ENCODE assay signal across 18 mouse cellular contexts in the genomic region with DNA sequence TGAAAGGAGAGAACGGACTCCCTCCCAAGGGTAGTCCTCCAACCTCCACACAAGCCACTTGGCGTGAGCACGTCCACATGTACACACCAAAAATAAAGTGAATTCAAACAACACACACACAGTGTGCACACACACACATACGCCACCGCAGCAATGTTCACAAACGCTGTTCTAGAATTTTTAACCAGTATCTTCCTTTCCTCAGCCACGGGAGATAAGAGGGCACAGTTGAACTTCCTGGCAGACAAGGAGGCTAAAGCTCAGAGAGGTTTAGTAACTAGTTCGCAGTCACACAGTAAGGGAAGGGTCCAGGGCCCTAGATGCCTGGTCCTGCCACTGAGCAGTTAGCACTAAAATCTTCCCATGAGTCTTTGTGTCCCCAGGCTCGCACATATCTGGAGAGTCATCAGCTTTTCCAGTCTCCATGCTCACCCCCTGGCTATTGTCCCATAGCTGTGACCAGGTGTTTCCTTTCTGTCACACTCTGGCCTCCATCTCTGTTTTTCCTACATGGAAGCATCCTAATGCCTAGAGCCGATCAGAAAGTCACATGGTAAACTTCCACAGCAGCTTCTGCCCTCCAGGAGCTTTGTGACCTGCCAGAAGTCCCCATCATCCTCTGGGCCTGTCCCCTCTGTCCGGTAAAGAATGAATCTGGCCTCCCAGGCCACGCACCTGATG. TPM values are rescaled to one million over a fixed set of nuclear protein-coding genes. Genes with fewer than 3 reads are reported as not detected.
A peak's percentile ranks its signal among the peaks of the same experiment; 100 is the strongest.
DNase-seq lines count a peak whose midpoint lies in the region; ATAC-seq and TF ChIP-seq lines count a peak whose summit lies in the region.
"Had no signal": no experiment of that assay in that cellular context is flagged by ENCODE, and none has a peak within 500 bp of the region (broad histone marks: within the 10 kb centered on the region; RNA-seq: fewer than 3 reads in every experiment).

No protein-coding gene starts in this region.

- 0 out of 2 replicates have a peak overlapping the region, but pooled peaks have one; percentile 20 for H3K27ac ChIP-seq in heart, embryonic 13.5 days (replicated peaks)
- H3K27ac ChIP-seq in heart, embryonic 11.5 days (ENCODE audit: low read depth, low read length) = no peak overlapping the region
- no peak overlapping the region for H3K27ac ChIP-seq in lung, postnatal 0 days (ENCODE audit: low read length)
- H3K27ac ChIP-seq: embryonic facial prominence, embryonic 10.5 days; forebrain, embryonic 13.5 days; heart, embryonic 15.5 days; hindbrain, embryonic 10.5 days; hindbrain, embryonic 14.5 days had no signal

- no peak overlapping the region for H3K4me3 ChIP-seq in heart, embryonic 13.5 days
- H3K4me3 ChIP-seq in heart, embryonic 11.5 days (ENCODE audit: low read depth, low read length) = no peak overlapping the region
- H3K4me3 ChIP-seq in lung, postnatal 0 days (ENCODE audit: low read depth, low read length) = no peak overlapping the region
- H3K4me3 ChIP-seq: embryonic facial prominence, embryonic 10.5 days; forebrain, embryonic 13.5 days; heart, embryonic 15.5 days; hindbrain, embryonic 10.5 days had no signal

- no peak overlapping the region for H3K4me2 ChIP-seq in heart, embryonic 13.5 days
- no peak overlapping the region for H3K4me2 ChIP-seq in heart, embryonic 11.5 days
- no peak overlapping the region for H3K4me2 ChIP-seq in lung, postnatal 0 days (replicated peaks; ENCODE audit: low read depth, low read length)
- H3K4me2 ChIP-seq: forebrain, embryonic 13.5 days; heart, embryonic 15.5 days; hindbrain, embryonic 14.5 days had no signal

- no peaks in the 10 kb centered on the region for H3K36me3 ChIP-seq in heart, embryonic 13.5 days
- no peaks in the 10 kb centered on the region for H3K36me3 ChIP-seq in heart, embryonic 11.5 days (ENCODE audit: control insufficient read depth, insufficient read depth, low read length)
- H3K36me3 ChIP-seq in lung, postnatal 0 days (ENCODE audit: insufficient read depth, low read length) = no peaks in the 10 kb centered on the region
- H3K36me3 ChIP-seq: embryonic facial prominence, embryonic 10.5 days; heart, embryonic 15.5 days; hindbrain, embryonic 10.5 days had no signal

- TF ChIP-seq CTCF in lung, postnatal 0 days (IDR thresholded peaks at IDR 0.05) = no peak

- no peaks in the 10 kb centered on the region for H3K9me3 ChIP-seq in heart, embryonic 13.5 days
- H3K9me3 ChIP-seq in heart, embryonic 11.5 days (replicated peaks; ENCODE audit: control insufficient read depth, low read length) = no peaks in the 10 kb centered on the region
- no peaks in the 10 kb centered on the region for H3K9me3 ChIP-seq in lung, postnatal 0 days (ENCODE audit: low read length)
- H3K9me3 ChIP-seq: embryonic facial prominence, embryonic 10.5 days; forebrain, embryonic 13.5 days; heart, embryonic 15.5 days; hindbrain, embryonic 10.5 days had no signal

- no peak for TF ChIP-seq EP300 in lung, postnatal 0 days (IDR thresholded peaks at IDR 0.05)

- H3K4me1 ChIP-seq in heart, embryonic 13.5 days = peaks cover 30% of the 10 kb centered on the region
- H3K4me1 ChIP-seq in heart, embryonic 11.5 days (ENCODE audit: control insufficient read depth, insufficient read depth, low read length) = peaks cover 11% of the 10 kb centered on the region
- H3K4me1 ChIP-seq in lung, postnatal 0 days (ENCODE audit: insufficient read depth, low read depth, low read length) = no peaks in the 10 kb centered on the region
- H3K4me1 ChIP-seq: forebrain, embryonic 13.5 days had no signal

- no peaks in the 10 kb centered on the region for H3K27me3 ChIP-seq in heart, embryonic 13.5 days (replicated peaks)
- H3K27me3 ChIP-seq in heart, embryonic 11.5 days (ENCODE audit: control insufficient read depth, insufficient read depth, low read length) = no peaks in the 10 kb centered on the region
- no peaks in the 10 kb centered on the region for H3K27me3 ChIP-seq in lung, postnatal 0 days (replicated peaks; ENCODE audit: insufficient read depth, low read length)
- H3K27me3 ChIP-seq: forebrain, embryonic 13.5 days; heart, embryonic 15.5 days had no signal

- no peak overlapping the region for H3K9ac ChIP-seq in heart, embryonic 13.5 days
- H3K9ac ChIP-seq in heart, embryonic 11.5 days (ENCODE audit: low read depth, low read length) = no peak overlapping the region
- H3K9ac ChIP-seq in lung, postnatal 0 days (replicated peaks; ENCODE audit: low read depth) = no peak overlapping the region
- H3K9ac ChIP-seq: forebrain, embryonic 13.5 days; forebrain, postnatal 0 days; heart, embryonic 15.5 days; hindbrain, embryonic 14.5 days had no signal

- 65% methylated on average over 12 of the region's 12 CpGs for WGBS in heart, embryonic 13.5 days
- 65% methylated on average over 12 of the region's 12 CpGs for WGBS in heart, embryonic 11.5 days (ENCODE audit: insufficient replicate concordance)
- WGBS in lung, postnatal 0 days = 64% methylated on average over 12 of the region's 12 CpGs

- DNase-seq in kidney, postnatal 10 days = peak; percentile 32
- no peak for DNase-seq in kidney, postnatal 36 days
- peak; percentile 62 for DNase-seq in lung, postnatal 0 days (ENCODE audit: low spot score)
- DNase-seq in lung, postnatal 14 days = no peak
- peak; percentile 40 for DNase-seq in lung, postnatal 36 days
- DNase-seq in spleen, adult 18-20 months = no peak
- DNase-seq: adrenal gland, adult 8-10 months; adrenal gland, postnatal 36 days; cerebellum, adult 2 months; forebrain, postnatal 0 days; gastrocnemius, postnatal 36 days had no signal

- no peak for ATAC-seq in heart, embryonic 13.5 days (ENCODE audit: extremely low read depth, insufficient number of reproducible peaks, low FRiP score, low TSS enrichment)
- no peak for ATAC-seq in heart, embryonic 11.5 days (replicated peaks; ENCODE audit: insufficient number of reproducible peaks, low FRiP score, low TSS enrichment)
- peak; percentile 34 for ATAC-seq in lung, postnatal 0 days
- ATAC-seq: forebrain, embryonic 13.5 days; forebrain, postnatal 0 days had no signal

RNA-seq across cellular contexts. Expression of a gene that starts 12.3 kb away (rescaled TPM):
- 56.8 and 57.8 TPM in 2 replicates for polyA plus RNA-seq in heart, embryonic 13.5 days (2015; fragmentation: Nextera tagmentation; extraction: Ambion mirVana)
- 55.0 and 60.0 TPM in 2 replicates for polyA plus RNA-seq in heart, embryonic 11.5 days (2014; fragmentation: Nextera tagmentation; extraction: Ambion mirVana)
- polyA plus RNA-seq in lung, postnatal 0 days (2015; fragmentation: Nextera tagmentation; extraction: Ambion mirVana) = 46.7 and 51.7 TPM in 2 replicates

RNA-seq across cellular contexts. Expression of a gene that starts 34.0 kb away (rescaled TPM):
- 21.5 and 22.1 TPM in 2 replicates for polyA plus RNA-seq in heart, embryonic 13.5 days (2015; fragmentation: Nextera tagmentation; extraction: Ambion mirVana)
- polyA plus RNA-seq in heart, embryonic 11.5 days (2014; fragmentation: Nextera tagmentation; extraction: Ambion mirVana) = 18.7 and 20.4 TPM in 2 replicates
- 13.8 and 13.9 TPM in 2 replicates for polyA plus RNA-seq in lung, postnatal 0 days (2015; fragmentation: Nextera tagmentation; extraction: Ambion mirVana)

RNA-seq across cellular contexts. Expression of a gene that starts 49.9 kb away (rescaled TPM):
- polyA plus RNA-seq in heart, embryonic 13.5 days (2015; fragmentation: Nextera tagmentation; extraction: Ambion mirVana) = 31.2 and 31.8 TPM in 2 replicates
- polyA plus RNA-seq in heart, embryonic 11.5 days (2014; fragmentation: Nextera tagmentation; extraction: Ambion mirVana) = 31.5 and 33.0 TPM in 2 replicates
- polyA plus RNA-seq in lung, postnatal 0 days (2015; fragmentation: Nextera tagmentation; extraction: Ambion mirVana) = 33.8 and 34.6 TPM in 2 replicates

Comparison
In these comparisons a context has a peak if more than half of its experiments do, and no peak if none do; other contexts are left out.
1. DNase-seq: peak in kidney, postnatal 10 days (single experiment), lung, postnatal 0 days (single experiment) and lung, postnatal 36 days (single experiment); none in kidney, postnatal 36 days (0 of 2), lung, postnatal 14 days (single experiment) and spleen, adult 18-20 months (0 of 2).